Mouse (Mus musculus) midbrain, postnatal 0 days (tissue): Measurements from ENCODE around the gene Rrp9. TPM values are rescaled to one million over a fixed set of nuclear protein-coding genes. Genes with fewer than 3 reads are reported as not detected.
"Not testable (repeated sequence)": the region's sequence is repeated elsewhere in the genome, so short reads cannot be mapped to it uniquely, and the experiment has no call there.

Experiments used
- ATAC-seq: fragments of 200-750 bp; cut with Nextera tagmentation; 2 replicates; pipeline ENCODE4 v1.8.0; 2017; ENCODE audit warnings: moderate number of reproducible peaks, mild to moderate bottlenecking, moderate TSS enrichment, moderate library complexity; ENCODE audit not compliant: low FRiP score
- DNase-seq: peaks from one replicate; pipeline ENCODE4 v3.0.0-alpha.2; 2015; ENCODE audit warnings: low spot score
- H3K27ac ChIP-seq: fragments of 300-500 bp; sonication (generic); 2 replicates; pipeline ENCODE4 v1.5.1; 2014; ENCODE audit warnings: low read depth, mild to moderate bottlenecking, low read length, mixed read lengths
- H3K27me3 ChIP-seq: fragments of 300-500 bp; sonication (generic); 2 replicates; pipeline ENCODE4 v1.6.1; 2014; ENCODE audit warnings: low read length, control low read depth, mixed read lengths; ENCODE audit not compliant: insufficient read depth
- H3K36me3 ChIP-seq: fragments of 300-500 bp; sonication (generic); 2 replicates; pipeline ENCODE4 v1.6.1; 2014; ENCODE audit warnings: low read length, control low read depth, mixed read lengths; ENCODE audit not compliant: insufficient read depth
- H3K4me1 ChIP-seq: fragments of 300-500 bp; sonication (generic); 2 replicates; pipeline ENCODE4 v1.6.1; 2014; ENCODE audit warnings: mild to moderate bottlenecking, control low read depth, antibody characterized with exemption, low read length, mixed read lengths; ENCODE audit not compliant: insufficient read depth
- H3K4me2 ChIP-seq: fragments of 300-500 bp; sonication (generic); 2 replicates; pipeline ENCODE4 v1.6.1; 2014; ENCODE audit warnings: low read depth, mild to moderate bottlenecking, low read length, mixed read lengths; ENCODE audit not compliant: poor library complexity, severe bottlenecking
- H3K4me3 ChIP-seq: fragments of 300-500 bp; sonication (generic); 2 replicates; pipeline ENCODE4 v1.5.1; 2014; ENCODE audit warnings: low read depth, mild to moderate bottlenecking, low read length, moderate library complexity
- H3K9ac ChIP-seq: fragments of 300-500 bp; sonication (generic); replicated peaks from 2 replicates; pipeline ENCODE4 v1.6.1; 2014; ENCODE audit warnings: mild to moderate bottlenecking, low read length, moderate library complexity, mixed read lengths; ENCODE audit not compliant: poor library complexity, severe bottlenecking
- H3K9me3 ChIP-seq: fragments of 300-500 bp; sonication (generic); 2 replicates; pipeline ENCODE4 v1.6.1; 2016; ENCODE audit warnings: low read length, control low read depth
- CTCF ChIP-seq: IDR thresholded peaks from 2 replicates; pipeline ENCODE4 v1.5.1; 2016; ENCODE audit warnings: antibody characterized with exemption, mild to moderate bottlenecking
- WGBS: fragments of 180-500 bp; shearing (Covaris S2); extraction: QIAGEN DNeasy Blood & Tissue Kit; methylation state at CpG from one replicate; pipeline ENCODE4 v1.1.7; 2014; 5-methylcytosine and 5-hydroxymethylcytosine counted together
- polyA plus RNA-seq: library from polyadenylated mRNA; unstranded; fragments of >200 nt; fragmentation: Nextera tagmentation; extraction: Ambion mirVana; gene quantifications from 2 replicates; pipeline ENCODE4 v1.2.1, GENCODE M21; 2015
- total RNA-seq: library from RNA; depleted of rRNA; stranded (reverse); fragments of >200 nt; gene quantifications from 2 replicates; pipeline ENCODE4 v1.2.3, GENCODE M21; 2014

Gene Rrp9
- total and polyA plus RNA-seq, 2 experiments from 2014 or later = 32.9 to 38.3 TPM

- Histone ChIP-seq H3K4me3 (no peak overlapping the region), H3K9ac (no peak overlapping the region), H3K4me1 (no peaks in the 10 kb centered on the region), H3K27ac (no peak overlapping the region), H3K9me3 (no peaks in the 10 kb centered on the region), H3K36me3 (peaks cover 44% of the 10 kb centered on the region), H3K4me2 (no peak overlapping the region), H3K27me3 (no peaks in the 10 kb centered on the region)
- ATAC-seq = no peak
- 92% methylated on average over 17 of the region's 17 CpGs for WGBS
- no peak for DNase-seq
- no peak for TF ChIP-seq CTCF
Measured at GRCm38 (mm10) chr9:106483606-106484005, 7.8 kb downstream of the Rrp9 start.

- peaks cover 44% of the 10 kb centered on the region for H3K36me3 ChIP-seq
- no peaks in the 10 kb centered on the region for H3K9me3 ChIP-seq
- TF ChIP-seq CTCF = no peak
- H3K27me3 ChIP-seq = no peaks in the 10 kb centered on the region
- no peak overlapping the region for H3K4me3 ChIP-seq
- no peak overlapping the region for H3K27ac ChIP-seq
- ATAC-seq (no peak), DNase-seq (no peak)
- H3K4me1 ChIP-seq = no peaks in the 10 kb centered on the region
- no peak overlapping the region for H3K4me2 ChIP-seq
- H3K9ac ChIP-seq = no peak overlapping the region
- 80% methylated on average over 10 of the region's 10 CpGs for WGBS
Measured at GRCm38 (mm10) chr9:106485076-106485475, 9.3 kb downstream of the Rrp9 start.

- H3K4me2 ChIP-seq, DNase-seq, H3K27me3 ChIP-seq, H3K4me3 ChIP-seq, H3K27ac ChIP-seq, ATAC-seq, H3K4me1 ChIP-seq, H3K9ac ChIP-seq, H3K9me3 ChIP-seq: not testable (repeated sequence)
- 83% methylated on average over 6 of the region's 6 CpGs for WGBS
- H3K36me3 ChIP-seq = peaks cover 30% of the 10 kb centered on the region
Measured at GRCm38 (mm10) chr9:106487602-106488001, 11.8 kb downstream of the Rrp9 start.

DNA sequence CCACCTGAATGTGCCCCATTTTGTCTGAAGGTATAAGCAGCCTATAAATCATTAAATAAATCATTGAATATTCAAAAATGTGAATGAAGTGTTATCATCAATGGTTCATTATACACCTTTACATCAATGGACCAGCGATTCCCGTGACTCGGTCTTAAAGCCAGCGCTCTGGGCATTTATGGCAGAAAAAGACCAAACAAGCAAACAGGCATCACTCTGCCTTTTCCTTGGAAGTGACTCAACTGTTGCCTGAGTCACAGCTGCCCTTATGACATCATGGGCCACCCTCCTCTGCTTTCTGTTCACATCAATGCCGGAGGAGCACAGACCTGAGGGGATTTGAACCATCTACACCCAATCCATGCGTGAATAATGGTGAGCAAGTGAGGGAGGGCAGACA lies 23.9 kb downstream of the Rrp9 start, which contains the start of gene Iqcf1:
Gene Iqcf1 (plus strand): TSS at position 301 of the 400 bp plus-strand sequence.
- H3K27me3 ChIP-seq = no peaks in the 10 kb centered on the region

DNA sequence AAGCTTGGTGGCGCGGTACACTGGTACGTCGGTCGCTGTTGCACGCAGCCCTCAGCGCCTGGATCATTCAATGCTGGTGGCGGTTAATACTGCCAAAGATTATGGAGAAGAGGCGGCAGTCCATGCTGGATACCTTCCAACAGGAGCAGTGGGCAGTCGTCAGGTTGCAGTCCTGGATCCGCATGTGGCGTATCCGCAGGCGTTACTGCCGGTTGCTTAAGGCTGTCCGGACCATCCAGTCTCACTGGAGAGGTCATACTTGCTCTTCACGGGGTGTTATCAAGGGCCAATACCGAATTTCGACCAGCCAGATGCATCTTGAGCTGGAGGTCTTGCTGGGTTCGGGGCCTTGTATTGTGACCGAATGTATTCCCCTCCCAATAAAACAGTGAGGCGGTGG lies 26.1 kb downstream of the Rrp9 start:
- TF ChIP-seq CTCF = no peak
- H3K27me3 ChIP-seq = no peaks in the 10 kb centered on the region

More for the DNA sequence above, 23.9 kb downstream of the Rrp9 start, which contains the start of gene Iqcf1:
- no peak for ATAC-seq
- DNase-seq = no peak
- WGBS = 94% methylated on average over 6 of the region's 6 CpGs
- Histone ChIP-seq H3K9me3 (no peaks in the 10 kb centered on the region), H3K4me3 (no peak within 1 kb of the TSS), H3K9ac (no peak within 1 kb of the TSS), H3K27ac (no peak within 1 kb of the TSS), H3K36me3 (no peaks in the 10 kb centered on the region), H3K4me1 (no peaks in the 10 kb centered on the region), H3K4me2 (no peak within 1 kb of the TSS)
- no peak for TF ChIP-seq CTCF

DNA sequence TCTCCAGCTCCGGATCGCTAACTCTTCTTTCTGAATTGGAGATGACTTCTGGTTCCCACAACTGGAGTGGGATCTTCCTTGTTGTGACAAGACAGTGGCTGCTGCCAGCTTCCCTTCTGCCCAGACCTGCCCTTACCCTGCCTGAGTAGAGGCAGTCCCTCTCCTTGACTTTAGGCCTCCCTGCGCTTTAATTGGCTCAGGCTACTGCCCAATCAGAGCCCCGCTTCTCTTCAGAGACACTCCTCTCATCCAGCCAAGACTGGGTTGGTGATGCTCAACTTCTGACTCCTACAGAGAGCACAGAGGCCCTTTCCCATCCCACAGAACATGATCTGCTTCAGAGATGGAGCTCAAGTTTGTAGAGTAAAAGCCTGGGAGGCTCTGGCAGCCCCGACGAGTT lies 28.5 kb downstream of the Rrp9 start:
- Histone ChIP-seq H3K9ac (no peak overlapping the region), H3K9me3 (no peaks in the 10 kb centered on the region), H3K4me3 (no peak overlapping the region), H3K4me2 (no peak overlapping the region), H3K4me1 (no peaks in the 10 kb centered on the region), H3K27me3 (no peaks in the 10 kb centered on the region), H3K36me3 (no peaks in the 10 kb centered on the region), H3K27ac (no peak overlapping the region)
- DNase-seq (no peak), ATAC-seq (no peak)
- WGBS = 76% methylated on average over 6 of the region's 6 CpGs
- TF ChIP-seq CTCF = no peak

More for the DNA sequence above, 26.1 kb downstream of the Rrp9 start:
- no peaks in the 10 kb centered on the region for H3K9me3 ChIP-seq
- H3K9ac ChIP-seq = no peak overlapping the region
- H3K27ac ChIP-seq = no peak overlapping the region
- DNase-seq (no peak), ATAC-seq (no peak)
- H3K4me3 ChIP-seq = no peak overlapping the region
- no peak overlapping the region for H3K4me2 ChIP-seq
- no peaks in the 10 kb centered on the region for H3K4me1 ChIP-seq
- H3K36me3 ChIP-seq = no peaks in the 10 kb centered on the region
- 88% methylated on average over 22 of the region's 22 CpGs for WGBS
